Mouse (Mus musculus) myocyte (in vitro differentiated cells): ENCODE measurements at regions not wholly inside any gene's neighbourhood (a gene's known extent, or its start where the extent isn't known, plus 50 kb on each side); places are given as distances from the start of the nearest gene placed in this dataset.

Experiments used
- H3K27me3 ChIP-seq: one replicate; pipeline ENCODE4 v1.6.1; 2011; ENCODE audit not compliant: control insufficient read depth, insufficient read depth, insufficient read length
- H3K36me3 ChIP-seq: one replicate; pipeline ENCODE4 v1.6.1; 2011; ENCODE audit not compliant: control insufficient read depth, insufficient read depth
- H3K4me2 ChIP-seq: one replicate; pipeline ENCODE4 v1.6.1; 2011; ENCODE audit warnings: low read depth, control low read depth
- H3K4me3 ChIP-seq: one replicate; pipeline ENCODE4 v1.5.1; 2011; ENCODE audit warnings: mild to moderate bottlenecking, control low read depth, moderate library complexity
- H3K79me2 ChIP-seq: one replicate; pipeline ENCODE4 v1.6.1; 2011; ENCODE audit not compliant: control insufficient read depth, insufficient read depth
- H3ac ChIP-seq: one replicate; pipeline ENCODE4 v1.6.1; 2011; ENCODE audit not compliant: control insufficient read depth, insufficient read length
- CEBPB ChIP-seq: IDR thresholded peaks from 2 replicates; pipeline ENCODE4 v1.6.1; 2011; ENCODE audit warnings: mild to moderate bottlenecking, moderate library complexity; ENCODE audit not compliant: poor library complexity, insufficient read depth, severe bottlenecking
- E2F4 ChIP-seq: IDR thresholded peaks from one replicate; pipeline ENCODE4 v1.6.1; 2011; ENCODE audit warnings: mild to moderate bottlenecking, control low read depth, moderate library complexity; ENCODE audit not compliant: insufficient read depth
- MAX ChIP-seq: IDR thresholded peaks from one replicate; pipeline ENCODE4 v1.6.1; 2011; ENCODE audit warnings: low read depth, mild to moderate bottlenecking, control low read depth
- MYOD1 ChIP-seq, 3 experiments: IDR thresholded peaks; one replicate each; pipeline ENCODE4 v1.6.1; 2011; ENCODE audit warnings: control low read depth in 2 of 3, low read depth in 2 of 3, mild to moderate bottlenecking in 2 of 3, moderate library complexity in 1 of 3; ENCODE audit not compliant: insufficient read length in 2 of 3, control insufficient read depth in 1 of 3
- MYOG ChIP-seq, 3 experiments: IDR thresholded peaks; one replicate each; pipeline ENCODE4 v1.6.1; 2011; ENCODE audit warnings: control low read depth in 2 of 3, low read depth in 2 of 3, mild to moderate bottlenecking in 2 of 3; ENCODE audit not compliant: insufficient read length in 2 of 3, control insufficient read depth in 1 of 3, insufficient read depth in 1 of 3
- POLR2A ChIP-seq: IDR thresholded peaks from one replicate; pipeline ENCODE4 v1.6.1; 2011; ENCODE audit warnings: low read depth, mild to moderate bottlenecking, control low read depth, moderate library complexity; ENCODE audit not compliant: insufficient read length
- POLR2AphosphoS2 ChIP-seq: IDR thresholded peaks from one replicate; pipeline ENCODE4 v1.6.1; 2011; ENCODE audit warnings: low read depth, control low read depth; ENCODE audit not compliant: insufficient read length
- REST ChIP-seq: IDR thresholded peaks from one replicate; pipeline ENCODE4 v1.6.1; 2011; ENCODE audit warnings: mild to moderate bottlenecking, control low read depth, moderate library complexity; ENCODE audit not compliant: insufficient read depth, insufficient read length
- SRF ChIP-seq: IDR thresholded peaks from one replicate; pipeline ENCODE4 v1.6.1; 2011; ENCODE audit warnings: low read depth; ENCODE audit not compliant: control insufficient read depth, insufficient read length
- TCF12 ChIP-seq: IDR thresholded peaks from one replicate; pipeline ENCODE4 v1.6.1; 2011; ENCODE audit warnings: mild to moderate bottlenecking, control low read depth; ENCODE audit not compliant: poor library complexity, insufficient read depth, severe bottlenecking
- TCF3 ChIP-seq: IDR thresholded peaks from one replicate; pipeline ENCODE4 v1.6.1; 2011; ENCODE audit warnings: low read depth, control low read depth; ENCODE audit not compliant: insufficient read length
- USF1 ChIP-seq: IDR thresholded peaks from one replicate; pipeline ENCODE4 v1.6.1; 2011; ENCODE audit warnings: low read depth, mild to moderate bottlenecking, control low read depth, moderate library complexity

DNA sequence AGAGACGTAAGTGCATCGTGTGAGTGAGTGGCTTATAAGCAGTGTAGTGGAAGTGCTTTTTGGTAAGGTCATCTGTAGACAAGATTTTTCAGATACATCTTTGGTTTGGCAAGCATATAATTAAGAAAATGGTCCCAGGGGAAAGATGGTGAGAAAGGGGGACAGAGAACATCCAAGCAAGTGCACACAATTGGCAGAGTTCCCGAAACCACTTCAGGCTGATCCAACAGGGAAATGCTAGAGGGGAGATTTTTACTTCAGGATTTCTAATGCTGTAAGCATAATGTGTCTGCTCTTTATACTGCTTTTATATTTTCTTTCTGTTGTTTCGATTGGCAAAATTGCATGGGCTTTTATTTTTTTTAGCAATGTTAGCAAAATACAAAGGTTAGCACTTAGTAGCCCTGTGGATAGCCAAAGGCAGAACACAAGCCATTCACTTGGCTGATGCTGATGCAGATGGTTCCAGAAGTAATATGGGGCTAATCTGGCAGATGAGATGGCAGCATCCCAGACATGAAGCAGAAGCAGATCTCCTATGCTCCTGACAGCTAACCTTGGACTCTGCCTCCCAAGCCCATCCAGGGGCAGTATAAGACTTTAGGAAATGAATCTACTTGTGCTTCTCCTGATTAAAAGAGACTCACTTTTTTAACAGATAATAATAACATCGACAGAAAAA, 3782.0 kb upstream of the Gm7489 start:
- H3K79me2 ChIP-seq = no peaks in the 10 kb centered on the region

DNA sequence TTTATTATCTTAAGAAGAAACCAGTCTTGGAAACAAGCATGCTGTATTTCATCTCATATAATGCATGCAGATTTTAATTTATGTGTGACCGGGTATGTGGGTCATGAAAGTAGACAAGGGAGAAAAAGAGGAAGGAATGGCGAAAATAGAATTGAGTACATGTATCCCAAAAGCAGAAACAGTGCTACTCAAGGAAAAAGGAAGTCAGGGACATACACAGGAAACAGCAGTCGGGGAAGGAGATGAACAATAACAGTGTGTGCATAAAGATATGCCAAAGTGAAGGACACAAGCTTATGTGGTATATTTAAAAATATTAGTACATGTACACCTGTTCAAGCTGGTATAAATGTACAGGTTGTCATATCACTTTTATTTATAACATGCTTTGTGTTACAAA, 3775.8 kb upstream of the Gm7489 start:
- no peak overlapping the region for H3ac ChIP-seq
- H3K79me2 ChIP-seq = no peaks in the 10 kb centered on the region
- no peaks in the 10 kb centered on the region for H3K36me3 ChIP-seq
- no peak for TF ChIP-seq CEBPB
- no peak for TF ChIP-seq MAX
- no peak for TF ChIP-seq POLR2AphosphoS2
- TF ChIP-seq POLR2A = no peak
- no peak for TF ChIP-seq E2F4
- no peak for TF ChIP-seq TCF3
- TF ChIP-seq MYOD1 (IDR thresholded peaks at IDR 0.05; ENCODE audit: control insufficient read depth in 1 of 3, insufficient read length in 2 of 3, low read depth in 2 of 3) = no peak
- TF ChIP-seq SRF = no peak
- no peak overlapping the region for H3K4me3 ChIP-seq
- H3K27me3 ChIP-seq = no peaks in the 10 kb centered on the region
- no peak overlapping the region for H3K4me2 ChIP-seq

More for the DNA sequence above, 3782.0 kb upstream of the Gm7489 start:
- H3K27me3 ChIP-seq = no peaks in the 10 kb centered on the region
- no peaks in the 10 kb centered on the region for H3K36me3 ChIP-seq
- no peak overlapping the region for H3K4me3 ChIP-seq
- H3K4me2 ChIP-seq = no peak overlapping the region
- no peak overlapping the region for H3ac ChIP-seq
- TF ChIP-seq SRF (no peak), USF1 (no peak), MYOG (IDR thresholded peaks at IDR 0.05; ENCODE audit: control insufficient read depth in 1 of 3, insufficient read depth in 1 of 3, insufficient read length in 2 of 3, low read depth in 2 of 3) (no peak), POLR2AphosphoS2 (no peak), POLR2A (no peak), CEBPB (no peak), TCF12 (no peak), REST (no peak), E2F4 (no peak), MYOD1 (IDR thresholded peaks at IDR 0.05; ENCODE audit: control insufficient read depth in 1 of 3, insufficient read length in 2 of 3, low read depth in 2 of 3) (no peak), MAX (no peak), TCF3 (no peak)

DNA sequence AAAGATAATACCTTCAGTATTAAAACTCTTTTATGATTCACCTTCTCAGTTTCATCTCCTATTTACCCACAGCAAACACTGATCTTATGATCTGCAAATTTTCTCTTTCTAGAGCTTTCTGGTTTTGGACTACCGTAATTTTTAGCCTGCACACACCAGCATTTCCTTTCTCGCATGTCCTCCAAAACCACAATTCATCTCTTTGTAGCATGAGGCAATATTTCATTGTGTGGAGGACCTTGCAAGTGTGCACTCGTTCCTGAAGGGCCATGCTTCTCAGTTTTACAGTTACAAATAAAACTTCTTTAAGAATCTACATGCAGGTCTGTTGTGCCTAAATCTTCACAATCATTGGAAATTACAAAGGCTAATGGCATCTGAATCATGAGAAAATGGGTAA, 3730.8 kb upstream of the Gm7489 start:
- H3K27me3 ChIP-seq = no peaks in the 10 kb centered on the region
- H3K79me2 ChIP-seq = no peaks in the 10 kb centered on the region
- H3ac ChIP-seq = no peak overlapping the region
- H3K36me3 ChIP-seq = no peaks in the 10 kb centered on the region
- TF ChIP-seq POLR2AphosphoS2 (no peak), REST (no peak), POLR2A (no peak), TCF12 (no peak), MYOD1 (IDR thresholded peaks at IDR 0.05; ENCODE audit: control insufficient read depth in 1 of 3, insufficient read length in 2 of 3, low read depth in 2 of 3) (no peak), USF1 (no peak), SRF (no peak), MAX (no peak), E2F4 (no peak), MYOG (IDR thresholded peaks at IDR 0.05; ENCODE audit: control insufficient read depth in 1 of 3, insufficient read depth in 1 of 3, insufficient read length in 2 of 3, low read depth in 2 of 3) (no peak), TCF3 (no peak), CEBPB (no peak; the same call in 1 of the 2 replicates)
- H3K4me3 ChIP-seq = no peak overlapping the region
- H3K4me2 ChIP-seq = peak overlapping the region; percentile 14

DNA sequence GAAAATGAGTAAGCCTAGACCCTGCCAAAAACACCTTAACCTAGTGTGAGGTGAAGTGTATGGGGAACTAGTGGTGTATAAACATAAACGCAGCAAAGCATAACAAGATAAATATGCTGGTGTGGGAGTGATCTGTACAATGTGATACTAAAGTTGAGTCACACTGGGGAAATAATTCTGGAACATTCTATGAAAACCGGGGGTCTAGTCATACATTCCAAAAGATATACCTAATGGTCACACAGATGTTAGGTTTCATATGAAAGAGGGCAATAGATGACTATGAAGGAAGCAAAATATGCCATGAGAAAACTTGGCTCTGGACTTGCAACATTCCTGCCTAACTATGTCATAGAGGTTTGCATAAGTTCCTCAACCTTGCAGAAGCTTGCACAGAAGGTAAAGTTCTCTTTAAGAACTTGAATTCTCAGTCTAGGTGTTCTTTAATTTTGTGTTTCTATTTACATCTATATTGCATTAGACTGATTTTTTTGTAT, 3712.4 kb upstream of the Gm7489 start:
- Histone ChIP-seq H3K4me3 (no peak overlapping the region), H3ac (no peak overlapping the region), H3K36me3 (no peaks in the 10 kb centered on the region), H3K79me2 (no peaks in the 10 kb centered on the region), H3K27me3 (no peaks in the 10 kb centered on the region), H3K4me2 (no peak overlapping the region)
- no peak for TF ChIP-seq TCF3
- no peak for TF ChIP-seq MYOG (IDR thresholded peaks at IDR 0.05; ENCODE audit: control insufficient read depth in 1 of 3, insufficient read depth in 1 of 3, insufficient read length in 2 of 3, low read depth in 2 of 3)
- peak; percentile 21; the same call in 1 of the 2 replicates for TF ChIP-seq CEBPB

DNA sequence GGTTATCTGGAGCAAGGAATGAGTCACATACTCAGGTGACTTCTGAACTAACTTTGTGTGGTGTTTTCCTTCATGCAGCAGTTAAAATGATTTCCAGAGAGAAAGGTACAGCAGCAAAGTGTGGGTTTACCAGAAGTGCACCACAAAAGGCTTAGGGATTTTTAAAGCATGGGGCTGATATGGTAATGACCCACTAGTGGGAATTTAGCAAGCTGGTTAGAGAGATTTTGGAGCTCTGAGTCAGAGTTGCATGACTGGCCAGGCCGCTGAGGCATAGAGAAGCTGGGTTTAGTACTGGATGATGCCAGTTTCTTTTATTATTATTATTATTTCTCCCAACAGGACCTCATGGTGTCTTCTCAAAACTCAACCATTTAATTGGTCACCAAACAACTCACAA, 3701.5 kb upstream of the Gm7489 start:
- Histone ChIP-seq H3K79me2 (no peaks in the 10 kb centered on the region), H3K27me3 (no peaks in the 10 kb centered on the region), H3K4me3 (no peak overlapping the region), H3K36me3 (no peaks in the 10 kb centered on the region), H3K4me2 (no peak overlapping the region), H3ac (no peak overlapping the region)
- no peak for TF ChIP-seq SRF
- TF ChIP-seq MYOD1 (IDR thresholded peaks at IDR 0.05; ENCODE audit: control insufficient read depth in 1 of 3, insufficient read length in 2 of 3, low read depth in 2 of 3) = no peak
- TF ChIP-seq POLR2AphosphoS2 = no peak
- TF ChIP-seq E2F4 = no peak
- TF ChIP-seq MAX = no peak
- TF ChIP-seq USF1 = no peak
- no peak for TF ChIP-seq CEBPB
- no peak for TF ChIP-seq TCF12
- no peak for TF ChIP-seq MYOG (IDR thresholded peaks at IDR 0.05; ENCODE audit: control insufficient read depth in 1 of 3, insufficient read depth in 1 of 3, insufficient read length in 2 of 3, low read depth in 2 of 3)
- TF ChIP-seq TCF3 = no peak
- no peak for TF ChIP-seq REST
- TF ChIP-seq POLR2A = no peak
